Mouse (Mus musculus) CD8-positive naive resting alpha-beta T cell, adult 2 months (primary cell): ENCODE results near the gene Psmc3.
"Not testable (repeated sequence)": the region's sequence is repeated elsewhere in the genome, so short reads cannot be mapped to it uniquely, and the experiment has no call there.

Experiments used
- DNase-seq, 2 experiments: peaks; one replicate each; pipeline ENCODE4 v3.0.0; 2022; ENCODE audit warnings: low read depth in 2 of 2, low spot score in 2 of 2

Psmc3 gene

DNA sequence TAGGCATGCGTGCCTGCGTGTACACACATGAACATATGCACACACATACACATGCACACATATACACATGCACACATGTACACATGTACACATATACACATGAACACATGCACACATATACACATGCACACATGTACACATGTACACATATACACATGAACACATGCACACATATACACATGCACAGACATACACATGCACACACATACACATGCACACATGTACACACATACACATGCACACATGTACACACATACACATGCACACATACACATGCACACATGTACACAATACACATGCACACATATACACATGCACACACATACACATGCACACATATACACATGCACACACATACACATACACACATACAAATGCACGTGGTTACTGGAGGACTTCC lies 58.0 kb downstream of the Psmc3 start:
- DNase-seq, result not testable (repeated sequence)

DNA sequence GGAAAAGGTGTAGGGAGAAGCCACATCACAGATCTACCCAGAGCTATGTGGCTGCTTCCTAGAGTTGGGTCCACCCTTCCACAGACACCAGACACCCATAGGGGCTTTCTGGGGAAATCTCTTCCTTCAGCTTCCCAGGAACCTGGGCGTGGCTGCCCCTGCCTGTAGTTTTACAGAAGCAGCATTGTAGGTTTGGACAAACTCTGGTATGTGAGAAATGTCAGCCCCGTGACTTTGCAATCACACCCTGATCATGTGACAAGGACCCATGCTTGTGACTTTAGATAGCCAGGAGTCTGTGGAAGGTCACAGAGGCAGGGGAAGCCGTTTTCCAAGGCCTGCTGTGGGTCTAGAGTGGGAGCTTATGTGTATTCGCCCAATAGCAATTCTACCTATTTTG lies 58.7 kb downstream of the Psmc3 start:
- DNase-seq, result no peak

DNA sequence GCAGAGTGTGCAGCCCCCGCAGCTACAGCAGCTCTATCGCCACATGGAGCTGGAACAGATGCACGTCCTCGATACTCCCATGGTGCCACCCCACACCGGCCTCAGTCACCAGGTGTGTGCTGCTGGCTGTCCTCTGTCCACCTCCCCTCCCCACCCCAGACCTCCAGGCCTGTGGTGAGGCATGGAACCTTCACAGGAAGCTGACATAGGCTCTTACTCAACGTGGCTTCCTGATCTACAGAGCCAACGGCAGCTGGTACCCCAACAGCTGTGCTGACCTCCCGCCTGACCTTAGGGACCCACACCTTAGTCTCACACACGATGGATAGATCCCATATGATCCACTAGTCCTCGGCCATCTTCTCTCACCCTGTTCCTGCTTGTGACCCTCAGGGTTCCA lies 59.5 kb downstream of the Psmc3 start:
- no peak for DNase-seq

DNA sequence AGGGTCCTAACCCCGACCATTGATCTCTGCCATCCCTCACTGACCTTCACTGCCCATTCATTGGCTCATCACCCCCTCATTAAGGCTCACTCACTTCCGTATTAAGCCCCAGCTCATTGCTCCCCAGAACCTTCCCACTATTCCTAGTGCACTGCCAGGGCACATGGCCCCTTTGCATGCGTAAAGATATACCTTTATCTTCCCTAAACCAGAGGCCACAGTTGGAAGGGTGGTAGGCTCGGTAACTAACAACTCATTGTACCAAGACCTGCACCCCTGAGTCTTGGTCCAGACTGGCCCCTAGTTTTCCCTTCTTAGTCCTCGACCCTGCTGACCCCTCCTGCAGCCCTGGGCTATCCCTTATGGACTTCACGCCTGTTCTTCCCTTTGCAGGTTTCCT lies 60.0 kb downstream of the Psmc3 start:
- DNase-seq, result no peak

DNA sequence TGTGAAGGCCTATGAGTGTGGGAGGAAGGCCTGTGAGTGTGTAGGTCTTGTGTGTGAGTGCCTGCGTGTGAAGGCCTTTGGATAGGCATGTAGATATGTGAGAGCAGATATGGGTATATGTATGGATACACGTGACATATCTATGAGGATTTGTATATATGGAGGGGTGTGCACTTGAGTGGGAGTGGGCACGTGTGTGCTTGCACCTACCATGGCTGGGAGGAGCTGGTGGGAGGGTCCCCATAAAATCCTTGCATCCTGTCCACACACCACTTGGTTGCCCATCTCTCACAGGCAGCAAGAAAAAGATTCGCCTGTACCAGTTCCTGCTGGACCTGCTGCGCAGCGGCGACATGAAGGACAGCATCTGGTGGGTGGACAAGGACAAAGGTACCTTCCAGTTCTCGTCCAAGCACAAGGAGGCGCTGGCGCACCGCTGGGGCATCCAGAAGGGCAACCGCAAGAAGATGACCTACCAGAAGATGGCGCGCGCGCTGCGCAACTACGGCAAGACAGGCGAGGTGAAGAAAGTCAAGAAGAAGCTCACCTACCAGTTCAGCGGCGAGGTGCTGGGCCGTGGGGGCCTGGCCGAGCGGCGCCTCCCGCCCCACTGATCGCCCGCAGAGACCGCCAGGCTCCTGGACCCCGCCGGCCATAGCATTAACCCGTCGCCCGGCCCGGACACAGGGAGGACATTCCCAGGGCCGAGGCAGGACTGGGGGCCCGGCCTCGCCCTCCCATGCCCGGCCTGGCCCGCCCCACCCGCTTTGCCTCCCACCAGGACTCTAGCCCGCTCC lies 61.2 kb downstream of the Psmc3 start:
- DNase-seq, result peak; percentile 25 to 27

DNA sequence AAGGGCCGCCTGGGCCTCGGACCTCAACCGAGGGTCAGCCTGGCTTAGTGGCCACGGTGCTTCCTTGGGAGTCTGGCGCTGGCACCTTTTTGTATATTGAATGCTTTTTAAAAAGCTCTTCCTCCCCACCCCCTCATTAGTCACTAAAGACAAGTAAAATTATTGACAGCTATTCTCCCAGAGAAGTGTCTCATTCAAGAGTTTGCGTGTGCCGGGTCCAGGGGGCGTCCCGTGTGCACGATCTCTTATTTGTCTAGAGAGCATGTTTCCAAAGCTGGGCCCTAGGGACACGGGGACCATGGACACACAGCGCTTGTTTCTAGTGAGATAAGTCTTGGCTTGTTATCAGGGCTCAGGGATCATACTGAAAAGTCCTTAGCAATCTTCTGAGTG lies 61.8 kb downstream of the Psmc3 start:
- DNase-seq, result no peak
